In the genomic region with DNA sequence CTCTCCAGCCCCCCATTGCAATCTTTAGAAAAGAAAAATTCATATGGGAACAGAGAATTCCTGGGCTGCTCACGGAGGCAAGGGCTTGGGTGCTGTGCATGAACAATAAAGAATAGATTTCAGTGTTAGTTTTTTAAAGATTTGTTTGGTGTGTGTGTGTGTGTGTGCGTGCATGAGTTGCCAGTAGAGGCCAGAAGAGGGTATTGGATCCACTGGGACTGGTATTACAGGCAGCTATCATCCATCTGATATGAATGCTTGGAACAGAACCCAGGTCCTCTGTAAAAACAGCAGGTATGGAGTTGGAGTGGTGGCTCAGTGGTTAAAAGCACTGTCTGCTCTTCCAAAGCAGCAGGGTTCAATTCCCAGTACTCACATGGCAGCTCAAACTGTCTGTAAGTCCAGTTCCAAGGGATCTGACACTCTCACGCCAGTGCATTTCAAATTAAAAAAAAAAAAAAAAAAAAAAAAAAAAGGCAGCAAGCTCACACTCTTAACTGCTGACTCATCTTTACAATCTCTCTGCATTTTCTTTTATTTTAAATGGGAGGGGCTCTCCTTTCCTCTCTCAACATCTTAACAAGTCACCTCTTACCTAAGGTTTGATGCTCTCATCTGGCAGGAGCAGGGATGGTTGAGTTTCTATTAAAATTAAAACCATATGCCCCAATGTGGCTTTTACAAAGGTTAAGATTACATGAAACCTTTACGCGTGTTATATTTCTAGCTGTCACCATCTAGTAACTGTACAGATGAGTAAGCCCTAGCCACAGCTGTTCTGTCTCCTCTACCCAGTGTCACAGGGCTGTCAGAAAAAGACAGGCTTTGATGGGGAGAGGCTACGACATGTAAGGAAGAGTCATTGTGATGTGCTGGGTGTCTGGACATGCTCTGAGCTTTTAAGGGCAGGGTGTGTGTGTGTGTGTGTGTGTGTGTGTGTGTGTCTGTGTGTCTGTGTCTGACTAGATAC, we compare ENCODE assay signal across 24 mouse cellular contexts. TPM values are rescaled to one million over a fixed set of nuclear protein-coding genes. Genes with fewer than 3 reads are reported as not detected.
DNase-seq lines count a peak whose midpoint lies in the region; ATAC-seq and TF ChIP-seq lines count a peak whose summit lies in the region.
"Had no signal": no experiment of that assay in that cellular context is flagged by ENCODE, and none has a peak within 500 bp of the region (broad histone marks: within the 10 kb centered on the region; RNA-seq: fewer than 3 reads in every experiment).

No protein-coding gene starts in this region.

- TF ChIP-seq EP300 in lung, postnatal 0 days (IDR thresholded peaks at IDR 0.05): no peak

- DNase-seq in CD4-positive, CD25-positive, alpha-beta regulatory T cell, adult 2 months (ENCODE audit: low read depth, low spot score): peak; percentile 19
- no peak for DNase-seq in lung, postnatal 0 days (ENCODE audit: low spot score)
- DNase-seq in lung, adult 18-20 months: no peak
- DNase-seq in MEL-GATA-1-ER (ENCODE audit: extremely low read depth, low read depth): peak; percentile 36
- peak; percentile 30 for DNase-seq in induced T-regulatory cell, adult 2 months (ENCODE audit: low read depth)
- DNase-seq in kidney, adult 18-20 months: no peak
- DNase-seq in gastrocnemius, adult 8-10 months (ENCODE audit: low spot score in 2 of 2): no peak
- DNase-seq: adrenal gland, postnatal 36 days; cerebellum, adult 11-12 months; gastrocnemius, postnatal 25 days; kidney, adult 8-10 months; kidney, postnatal 14 days; left cerebral cortex, postnatal 4 days; retina, postnatal 1 day; right cerebral cortex, postnatal 4 days had no signal

- H3K27me3 ChIP-seq in lung, postnatal 0 days (replicated peaks; ENCODE audit: insufficient read depth, low read length): no peaks in the 10 kb centered on the region
- H3K27me3 ChIP-seq: liver, embryonic 12.5 days; megakaryocyte, embryonic 14.5 days had no signal

- H3K4me1 ChIP-seq in lung, postnatal 0 days (ENCODE audit: insufficient read depth, low read depth, low read length): peaks cover 7% of the 10 kb centered on the region; the same call in 1 of the 2 replicates

- H3K4me3 ChIP-seq in lung, postnatal 0 days (ENCODE audit: low read depth, low read length): no peak overlapping the region
- H3K4me3 ChIP-seq: heart, embryonic 10.5 days; hindbrain, embryonic 10.5 days; left cerebral cortex, adult 2 months; liver, embryonic 12.5 days; lung, embryonic 15.5 days had no signal

- H3K9me3 ChIP-seq in lung, postnatal 0 days (ENCODE audit: low read length): no peaks in the 10 kb centered on the region
- H3K9me3 ChIP-seq: heart, embryonic 10.5 days; hindbrain, embryonic 10.5 days; liver, embryonic 12.5 days; lung, embryonic 15.5 days had no signal

- no peak for TF ChIP-seq CTCF in lung, postnatal 0 days (IDR thresholded peaks at IDR 0.05)

- no peak overlapping the region for H3K4me2 ChIP-seq in lung, postnatal 0 days (replicated peaks; ENCODE audit: low read depth, low read length)
- H3K4me2 ChIP-seq: lung, embryonic 15.5 days had no signal

- H3K36me3 ChIP-seq in lung, postnatal 0 days (ENCODE audit: insufficient read depth, low read length): no peaks in the 10 kb centered on the region
- H3K36me3 ChIP-seq: heart, embryonic 10.5 days; hindbrain, embryonic 10.5 days; liver, embryonic 12.5 days; lung, embryonic 15.5 days had no signal

- H3K27ac ChIP-seq in lung, postnatal 0 days (ENCODE audit: low read length): no peak overlapping the region
- H3K27ac ChIP-seq: heart, embryonic 10.5 days; hindbrain, embryonic 10.5 days; left cerebral cortex, adult 2 months; liver, embryonic 12.5 days; lung, embryonic 15.5 days had no signal

- WGBS in lung, postnatal 0 days: 76% methylated on average over 6 of the region's 6 CpGs

- no peak for ATAC-seq in CD4-positive, CD25-positive, alpha-beta regulatory T cell, adult 4 months
- ATAC-seq in lung, postnatal 0 days: peak; percentile 25; the same call in 1 of the 2 replicates
- ATAC-seq: forebrain, embryonic 14.5 days; inflammation-experienced regulatory T-cells, adult 6 months; liver, embryonic 12.5 days had no signal

- no peak overlapping the region for H3K9ac ChIP-seq in lung, postnatal 0 days (replicated peaks; ENCODE audit: low read depth)
- H3K9ac ChIP-seq: liver, embryonic 12.5 days; lung, embryonic 15.5 days had no signal

RNA-seq across cellular contexts. Expression of gene Sec22b, which starts 33.6 kb away (rescaled TPM):
- 10 to 100 TPM; 80.3 to 83.7 TPM for polyA plus RNA-seq in CD4-positive, CD25-positive, alpha-beta regulatory T cell, adult 4 months (2017; shearing (Covaris generic))
- 87.9 and 88.7 TPM in 2 replicates for polyA plus RNA-seq in lung, postnatal 0 days (2015; fragmentation: Nextera tagmentation; extraction: Ambion mirVana)
- total RNA-seq in gastrocnemius, adult 8-10 months (2022): 10 to 100 TPM; 24.8 to 29.2 (median 28.2) TPM

RNA-seq across cellular contexts. Expression of gene Pde4dip, which starts 46.1 kb away (rescaled TPM):
- 10 to 100 TPM in 1 of 2 experiments, 1 to 10 TPM in 1; 7.5 to 10.3 TPM for polyA plus RNA-seq in CD4-positive, CD25-positive, alpha-beta regulatory T cell, adult 4 months (2017; shearing (Covaris generic))
- polyA plus RNA-seq in lung, postnatal 0 days (2015; fragmentation: Nextera tagmentation; extraction: Ambion mirVana): 7.1 and 8.5 TPM in 2 replicates
- total RNA-seq in gastrocnemius, adult 8-10 months (2022): 1,000 to 10,000 TPM; 3,083 to 3,979 (median 3,594) TPM

Comparison
In these comparisons a context has a peak if more than half of its experiments do, and no peak if none do; other contexts are left out.
1. DNase-seq: peak in CD4-positive, CD25-positive, alpha-beta regulatory T cell, adult 2 months (single experiment), MEL-GATA-1-ER (single experiment) and induced T-regulatory cell, adult 2 months (single experiment); none in lung, postnatal 0 days (single experiment), lung, adult 18-20 months (0 of 2), kidney, adult 18-20 months (single experiment) and gastrocnemius, adult 8-10 months (0 of 2).